Mouse (Mus musculus): ENCODE results near the gene Cdk5.

GRCm38 (mm10) chr5:24400362-24400761 lies 23.0 kb downstream of the Cdk5 start:
- TF ChIP-seq CTCF (IDR thresholded peaks at IDR 0.05; ENCODE audit: borderline replicate concordance, extremely low read depth, insufficient read depth, insufficient read length) = no peak
- TF ChIP-seq POLR2A (IDR thresholded peaks at IDR 0.05; ENCODE audit: borderline replicate concordance, extremely low read depth, insufficient read depth, insufficient read length, poor library complexity, severe bottlenecking) = no peak

Measured in brain, embryonic 14.5 days (tissue).